Mouse (Mus musculus) retina, embryonic 14.5 days (tissue): ENCODE data around the gene Zmym4.

ENCODE experiments used
- DNase-seq: peaks from one replicate; pipeline ENCODE4 v3.0.0-alpha.2; 2015; ENCODE audit warnings: low spot score

Gene Zmym4

DNA sequence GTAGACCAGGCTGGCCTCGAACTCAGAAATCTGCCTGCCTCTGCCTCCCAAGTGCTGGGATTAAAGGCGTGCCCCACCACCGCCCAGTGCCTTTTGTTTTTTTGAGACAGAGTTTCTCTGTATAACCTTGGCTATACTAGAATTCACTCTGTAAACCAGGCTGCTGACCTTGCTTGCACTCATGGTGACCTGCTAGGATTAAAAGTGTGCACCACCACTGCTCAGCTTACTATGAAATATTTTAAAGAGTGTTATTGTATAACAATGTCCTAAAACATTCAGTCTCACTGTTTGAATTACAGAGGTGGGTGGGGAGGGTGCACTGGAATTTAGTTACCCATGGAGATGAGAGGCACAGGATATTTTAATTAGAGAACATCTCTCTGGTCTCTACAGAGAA lies 25.1 kb downstream of the Zmym4 start:
- DNase-seq = no peak

DNA sequence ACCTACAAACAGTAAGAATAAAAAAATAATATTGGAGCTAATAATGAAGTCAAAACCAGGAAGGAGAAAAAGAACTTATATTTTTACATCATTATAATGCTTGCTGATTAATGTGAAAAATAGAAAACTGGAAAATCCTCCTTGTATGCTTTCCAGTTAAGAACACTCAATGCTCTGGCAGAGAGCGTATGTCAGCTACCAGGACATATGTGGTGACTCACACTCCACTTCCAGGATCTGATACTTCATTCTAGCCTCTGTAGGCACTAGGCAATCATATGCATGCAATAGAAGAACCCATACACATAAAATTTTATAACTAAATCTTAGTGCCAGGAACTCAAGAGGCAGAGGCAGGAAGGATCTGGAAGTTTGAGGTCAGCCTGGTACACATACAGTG lies 40.2 kb downstream of the Zmym4 start:
- DNase-seq = no peak

DNA sequence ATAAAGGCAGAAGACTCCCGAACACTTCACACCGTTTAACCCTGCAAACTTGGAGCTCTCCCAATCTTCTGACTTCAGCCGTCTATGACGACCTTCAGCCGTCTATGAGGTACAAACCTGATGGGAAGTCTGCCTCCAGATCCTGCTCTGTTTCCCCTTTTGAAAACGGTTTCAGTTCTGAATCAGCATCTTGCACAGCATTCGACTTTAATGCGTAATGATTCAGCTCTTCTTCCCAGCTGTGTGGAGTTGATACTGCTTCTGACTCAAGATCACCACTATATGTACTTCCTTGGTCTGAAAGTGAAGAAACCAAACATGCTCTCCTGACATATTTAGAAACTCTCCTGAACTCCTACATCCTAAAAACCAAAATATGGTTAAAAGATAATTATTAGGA lies 78.1 kb downstream of the Zmym4 start:
- DNase-seq = no peak

DNA sequence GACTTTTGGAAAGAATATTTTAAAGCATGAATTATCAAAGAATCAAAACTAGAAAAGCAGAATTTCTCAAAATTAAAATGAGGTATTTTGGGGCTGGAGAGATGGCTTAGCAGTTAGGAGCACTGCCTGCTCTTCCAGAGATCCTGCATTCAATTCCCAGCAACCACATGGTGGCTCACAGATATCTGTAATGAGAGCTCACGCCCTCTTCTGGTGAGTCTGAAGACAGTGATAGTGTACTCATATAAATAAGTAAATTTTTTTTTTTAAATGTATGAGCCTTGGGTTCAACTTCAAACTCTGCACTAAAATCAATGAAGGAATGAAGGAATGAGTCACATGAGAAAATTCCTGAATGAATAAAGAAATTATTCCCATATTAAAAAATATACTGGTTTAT lies 82.0 kb downstream of the Zmym4 start:
- peak; percentile 35 for DNase-seq

DNA sequence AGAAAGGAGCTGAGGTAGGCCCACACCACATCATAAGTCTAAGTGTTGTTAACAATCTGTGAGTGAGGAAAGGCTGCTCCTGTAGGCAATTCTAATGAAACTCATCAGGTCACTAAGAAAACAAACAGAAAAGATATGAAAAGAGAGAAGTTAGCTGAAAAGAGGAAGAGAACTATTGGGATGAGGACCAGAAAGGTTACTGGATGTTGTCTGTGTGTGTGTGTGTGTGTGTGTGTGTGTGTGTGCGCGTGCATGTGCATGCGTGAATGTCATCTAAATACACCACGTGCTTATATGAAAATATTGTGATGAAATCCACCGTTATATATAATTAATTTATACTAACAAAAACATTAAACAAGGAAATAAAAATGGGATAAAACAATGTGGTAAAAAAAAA lies 84.3 kb downstream of the Zmym4 start:
- DNase-seq = no peak

DNA sequence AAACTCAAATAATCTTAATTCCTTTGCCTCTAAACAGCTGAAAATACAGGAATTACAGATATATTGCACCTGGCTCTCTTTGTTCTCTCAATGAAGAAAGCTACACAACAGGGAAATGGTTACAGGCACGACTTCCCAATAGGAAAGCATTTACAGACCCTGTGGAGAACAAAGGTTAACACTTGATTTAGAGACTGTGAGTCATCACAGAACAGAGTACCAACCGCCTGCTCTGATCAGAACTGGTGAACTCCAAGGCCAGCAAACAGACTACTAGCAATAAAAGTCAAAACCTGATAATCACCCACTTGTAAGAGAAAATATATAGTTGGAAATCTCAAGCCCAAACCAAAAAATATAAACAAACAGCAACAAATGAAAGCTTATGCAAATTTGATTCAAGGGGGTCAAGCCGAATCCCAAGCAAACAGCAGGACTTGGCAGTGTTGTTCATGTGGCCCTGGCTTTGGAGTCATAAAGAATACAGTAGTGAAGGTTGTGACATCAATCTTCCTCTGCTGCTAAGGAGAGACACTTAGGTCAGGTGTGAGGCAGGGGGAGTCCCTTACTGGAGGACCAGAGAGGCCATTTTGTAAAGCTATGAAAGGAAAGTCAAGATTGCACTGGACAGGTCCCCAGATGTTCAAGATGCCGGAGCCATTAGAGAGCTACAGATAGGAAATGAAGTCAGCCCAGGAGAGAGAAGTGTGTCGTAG lies 88.2 kb downstream of the Zmym4 start:
- no peak for DNase-seq

DNA sequence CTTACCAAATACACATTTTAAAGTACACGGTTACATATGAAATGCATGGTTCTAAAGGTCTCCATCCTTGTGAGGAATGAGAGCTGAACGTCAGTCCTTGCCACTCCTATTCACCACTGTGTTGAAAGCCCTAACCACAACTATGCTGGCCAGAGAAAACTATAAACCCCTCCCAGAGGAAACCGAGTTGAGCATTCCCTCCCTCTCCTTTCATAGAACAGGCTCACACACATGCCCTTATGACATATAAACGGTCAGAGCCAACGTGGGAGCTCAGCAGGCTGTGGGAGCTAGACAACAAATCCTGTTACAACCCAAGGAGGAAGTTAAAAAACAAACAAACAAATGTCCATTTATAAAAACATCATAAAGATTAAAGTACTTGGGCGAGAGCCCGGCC lies 95.2 kb downstream of the Zmym4 start:
- DNase-seq = no peak

DNA sequence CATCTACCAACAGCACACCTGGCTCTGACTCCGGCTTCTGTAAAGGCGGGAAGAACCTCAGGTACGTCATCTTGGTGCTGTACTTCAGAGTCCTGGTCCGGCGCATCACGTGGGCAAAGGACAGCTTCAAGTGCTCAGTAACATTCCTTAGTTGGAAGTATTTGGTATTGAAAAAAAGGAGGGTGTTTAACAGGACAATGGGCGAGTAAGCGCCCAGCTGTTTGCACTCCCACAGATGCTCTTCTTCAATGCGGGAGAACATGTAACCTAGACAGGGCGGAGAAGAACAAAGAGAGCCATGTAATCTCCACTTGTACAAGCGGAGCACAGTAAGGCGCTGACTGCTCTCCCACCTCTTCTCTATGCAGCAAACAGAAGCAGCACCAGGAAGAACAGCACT lies 99.2 kb downstream of the Zmym4 start:
- no peak for DNase-seq

DNA sequence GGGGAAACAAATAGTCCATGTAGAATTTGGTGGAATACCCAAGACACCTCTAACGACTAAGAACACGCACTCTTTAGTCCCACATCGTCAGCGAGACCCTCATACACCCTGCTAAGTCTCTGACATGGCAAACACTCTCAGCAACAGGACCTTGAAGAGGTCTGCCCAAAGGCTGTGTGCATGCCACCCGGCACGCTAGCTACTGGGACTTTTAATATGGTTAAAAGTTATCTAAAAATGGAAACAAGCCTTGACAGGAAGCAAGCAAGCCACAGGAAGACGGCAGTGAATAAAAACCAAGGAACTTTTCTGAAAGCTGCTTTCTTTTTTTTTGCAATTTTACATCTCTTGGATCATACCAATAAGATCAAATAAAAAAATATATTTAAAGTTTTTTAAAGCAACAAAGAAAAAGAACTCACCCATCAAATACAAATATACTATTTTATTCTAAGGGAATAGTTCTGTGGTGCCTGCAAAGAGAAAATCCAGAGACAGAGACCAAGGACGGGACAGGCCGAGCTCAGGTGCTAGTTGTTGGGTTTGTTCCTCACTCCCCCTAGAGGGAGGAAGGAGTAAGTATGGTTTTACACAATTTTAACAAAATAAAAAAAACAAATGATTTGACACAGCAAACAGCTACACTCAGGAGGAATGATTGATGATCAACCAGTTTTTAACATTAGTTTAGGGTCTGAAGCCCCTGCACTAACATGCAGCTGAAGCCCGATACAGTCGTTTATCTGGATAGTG lies 106.2 kb downstream of the Zmym4 start:
- peak; percentile 32 for DNase-seq

DNA sequence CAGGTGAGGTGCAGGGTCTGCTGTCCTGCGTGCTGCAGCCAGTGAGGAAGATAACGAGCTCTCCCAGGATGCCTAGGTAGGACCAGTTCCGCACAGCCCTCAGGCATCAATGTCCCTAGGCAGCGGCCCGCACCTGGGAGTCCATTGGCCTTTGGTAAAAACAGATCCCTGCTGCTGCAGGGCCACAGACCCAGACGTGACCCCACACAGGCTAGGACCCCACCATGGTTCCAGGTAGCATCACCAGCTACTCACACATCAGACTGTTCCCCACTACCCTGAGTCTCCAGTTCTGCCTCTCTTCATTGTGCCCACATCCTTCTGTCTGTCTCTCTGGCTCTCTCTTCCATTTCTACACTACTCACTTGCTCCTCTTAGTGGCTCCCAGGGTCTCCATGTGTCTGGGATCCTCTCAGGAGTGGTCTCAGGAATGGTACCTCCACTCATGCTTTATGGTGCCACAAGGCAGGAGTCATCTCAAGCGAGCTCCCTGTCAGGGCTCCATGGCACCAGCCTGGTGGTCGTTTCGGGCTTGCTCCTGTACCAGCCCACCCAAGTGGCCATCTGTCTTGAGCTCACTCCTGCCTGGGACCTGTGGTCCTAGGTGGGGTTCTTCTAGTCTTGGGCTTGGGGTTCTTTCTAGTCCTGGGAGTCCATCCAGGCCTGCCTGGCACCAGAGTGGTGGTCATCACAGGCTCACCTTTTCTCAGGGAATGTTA lies 107.5 kb downstream of the Zmym4 start:
- DNase-seq = no peak

DNA sequence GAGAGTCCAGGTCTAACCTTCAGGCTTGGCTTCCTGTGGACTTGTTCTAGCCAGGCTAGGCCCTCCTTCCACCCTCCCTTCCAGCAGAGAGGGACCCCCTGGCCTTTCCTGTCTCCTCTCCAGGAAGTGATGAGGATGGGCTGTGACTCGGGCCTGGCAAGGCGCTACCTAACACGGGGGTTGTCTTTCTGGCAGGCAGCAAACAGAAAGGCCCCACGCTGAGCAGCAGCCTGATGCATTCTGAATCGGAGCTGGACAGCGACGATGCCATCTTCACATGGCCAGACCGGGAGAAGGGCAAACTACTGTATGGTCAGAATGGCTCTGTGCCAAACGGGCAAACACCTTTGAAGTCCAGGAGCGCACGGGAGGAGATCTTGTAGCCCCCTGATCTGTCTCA lies 115.0 kb downstream of the Zmym4 start:
- DNase-seq = no peak

DNA sequence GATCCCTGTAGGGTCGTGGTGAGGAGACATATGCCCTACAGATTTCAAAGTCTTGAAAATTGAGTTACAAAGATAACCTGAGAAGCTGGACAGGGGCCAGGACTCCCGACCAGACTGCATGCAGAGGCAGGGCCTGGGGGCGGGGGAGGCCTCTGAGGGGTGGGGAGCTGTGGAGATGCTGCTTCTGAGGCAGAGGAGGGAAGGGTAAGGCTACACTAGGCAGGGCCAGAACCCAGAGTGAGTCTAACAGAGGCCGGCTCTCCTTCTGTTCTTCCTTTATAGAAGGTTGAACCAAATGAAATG lies 117.2 kb downstream of the Zmym4 start:
- no peak for DNase-seq

DNA sequence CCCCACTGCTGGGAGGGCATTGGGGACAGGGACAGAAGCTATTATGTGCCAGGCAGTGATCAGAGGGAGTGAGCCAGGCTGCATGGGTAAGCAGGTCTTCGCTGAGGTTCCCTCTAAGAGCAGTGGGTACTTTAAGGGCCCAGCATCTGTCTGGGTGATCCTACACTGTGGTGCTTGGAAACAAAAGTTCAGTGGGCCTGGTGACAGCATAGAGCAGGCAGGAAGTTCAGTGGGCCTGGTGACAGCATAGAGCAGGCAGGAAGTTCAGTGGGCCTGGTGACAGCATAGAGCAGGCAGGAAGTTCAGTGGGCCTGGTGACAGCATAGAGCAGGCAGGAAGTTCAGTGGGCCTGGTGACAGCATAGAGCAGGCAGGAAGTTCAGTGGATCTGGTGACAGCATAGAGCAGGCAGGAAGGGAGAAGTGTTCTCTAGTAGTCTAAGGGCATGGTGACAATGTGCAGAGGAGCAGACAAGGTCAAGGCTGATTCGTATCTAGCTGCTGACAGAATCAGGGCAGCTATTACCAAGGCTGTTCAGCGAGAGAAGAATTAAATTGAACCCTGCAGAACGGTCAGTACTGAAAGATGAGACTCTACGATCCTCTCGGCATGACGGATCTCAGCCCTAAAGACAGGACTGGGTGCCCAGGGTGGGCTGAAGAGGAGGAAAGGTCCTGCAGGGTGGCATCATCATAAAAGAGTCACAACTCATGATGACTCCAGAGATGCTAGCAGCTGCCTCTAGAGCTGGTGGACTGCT lies 117.7 kb downstream of the Zmym4 start:
- DNase-seq = no peak

DNA sequence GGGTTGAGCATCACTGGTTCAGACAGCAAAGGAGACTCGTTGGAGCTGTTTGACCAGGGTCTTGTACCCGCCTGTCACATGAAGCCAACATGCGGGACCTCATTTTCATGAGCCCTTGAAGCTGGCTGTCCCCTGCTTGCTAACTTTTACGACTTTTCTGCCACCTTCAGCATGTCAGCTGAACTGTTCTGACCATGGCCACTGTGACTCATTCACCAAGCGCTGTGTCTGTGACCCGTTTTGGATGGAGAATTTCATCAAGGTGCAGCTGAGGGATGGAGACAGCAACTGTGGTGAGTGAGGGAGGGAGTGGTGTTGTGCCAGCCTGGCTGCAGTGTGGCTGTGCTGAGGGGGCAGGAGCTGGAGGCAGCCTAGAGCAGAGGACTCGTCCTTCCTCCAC lies 121.0 kb downstream of the Zmym4 start:
- DNase-seq = no peak

DNA sequence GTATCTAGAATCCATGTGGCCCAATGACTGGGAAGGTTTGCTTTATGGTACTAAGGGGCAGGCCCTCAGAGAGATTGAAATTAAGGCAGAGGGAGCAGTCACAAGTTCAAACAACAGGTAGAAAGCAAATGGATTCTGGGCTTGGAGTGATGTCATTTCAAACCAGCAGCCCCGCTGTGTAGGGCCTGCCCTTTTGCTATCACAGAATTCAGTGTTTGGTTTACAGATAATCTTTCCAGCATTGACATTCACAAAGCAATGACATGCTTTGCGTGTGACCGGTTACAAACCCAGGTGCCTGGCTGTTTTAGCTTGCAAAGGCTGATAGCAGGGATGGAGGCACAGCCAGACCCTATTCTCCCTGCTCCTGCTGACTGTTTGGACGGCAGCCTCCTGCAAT lies 122.3 kb downstream of the Zmym4 start:
- no peak for DNase-seq

DNA sequence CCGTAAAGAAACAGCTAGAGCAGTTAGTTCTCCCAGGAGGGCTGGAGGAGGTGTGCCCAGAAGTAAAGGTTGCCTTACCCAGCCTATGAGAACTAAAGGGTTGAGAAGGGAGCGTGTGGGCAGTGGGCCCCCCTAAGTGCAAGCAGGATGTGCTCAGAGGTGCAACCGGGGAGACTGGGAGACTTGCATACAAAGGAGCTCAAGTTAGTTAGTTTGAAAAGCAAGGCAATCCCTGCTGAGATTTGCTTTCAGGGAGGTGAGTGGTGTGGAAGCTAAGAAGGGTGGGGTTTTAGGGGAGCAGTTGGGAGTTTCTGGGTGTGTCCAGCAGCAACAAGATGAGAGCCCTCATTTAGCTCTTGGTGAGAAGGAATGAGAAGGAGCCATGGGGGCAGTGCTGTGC lies 125.0 kb downstream of the Zmym4 start:
- no peak for DNase-seq

DNA sequence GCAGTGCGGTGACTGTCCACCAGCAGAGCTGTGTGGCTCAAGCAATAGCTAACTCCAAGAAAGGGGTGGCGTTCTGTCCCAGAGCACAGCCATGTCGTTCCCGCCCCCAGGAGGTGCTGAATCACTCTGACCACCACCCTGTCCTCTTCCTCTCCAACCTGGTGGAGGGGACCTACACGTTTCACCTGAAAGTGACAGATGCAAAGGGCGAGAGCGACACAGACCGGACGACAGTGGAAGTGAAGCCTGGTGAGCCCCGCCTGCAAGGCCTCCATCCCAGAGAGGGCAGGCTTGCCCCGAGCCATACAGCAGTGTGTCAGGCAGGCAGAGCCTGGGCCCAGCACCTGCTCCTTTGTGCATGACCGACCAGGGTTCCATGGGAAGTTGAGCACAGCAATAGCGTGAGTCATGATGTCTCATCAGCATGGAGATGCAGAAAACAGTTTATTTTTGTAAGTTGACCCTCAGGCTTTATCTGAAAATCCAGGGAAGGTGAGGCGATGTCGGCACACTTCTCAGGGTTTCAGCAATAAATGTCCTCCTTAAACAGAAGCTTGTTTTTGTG lies 126.9 kb downstream of the Zmym4 start:
- DNase-seq = no peak

DNA sequence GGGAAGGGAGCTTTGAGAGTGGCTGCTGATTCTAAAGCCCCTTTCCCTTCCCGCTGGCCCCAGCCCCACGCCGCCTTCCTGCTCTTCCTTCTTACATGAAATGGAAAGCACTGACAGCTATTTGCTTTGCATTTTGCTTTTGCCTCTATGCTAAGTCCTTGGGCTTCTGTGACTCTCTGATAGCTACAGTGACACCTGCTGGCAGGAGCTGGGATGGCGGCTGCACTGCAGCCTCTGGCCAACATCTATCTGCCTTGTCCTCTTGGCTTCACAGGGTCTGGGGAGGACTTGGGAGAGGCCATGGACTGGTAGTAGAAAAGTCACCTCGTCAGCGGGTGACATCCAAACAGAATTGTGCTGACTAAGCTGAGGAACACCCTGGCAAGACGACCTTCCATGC lies 128.1 kb downstream of the Zmym4 start:
- peak; percentile 94 for DNase-seq

DNA sequence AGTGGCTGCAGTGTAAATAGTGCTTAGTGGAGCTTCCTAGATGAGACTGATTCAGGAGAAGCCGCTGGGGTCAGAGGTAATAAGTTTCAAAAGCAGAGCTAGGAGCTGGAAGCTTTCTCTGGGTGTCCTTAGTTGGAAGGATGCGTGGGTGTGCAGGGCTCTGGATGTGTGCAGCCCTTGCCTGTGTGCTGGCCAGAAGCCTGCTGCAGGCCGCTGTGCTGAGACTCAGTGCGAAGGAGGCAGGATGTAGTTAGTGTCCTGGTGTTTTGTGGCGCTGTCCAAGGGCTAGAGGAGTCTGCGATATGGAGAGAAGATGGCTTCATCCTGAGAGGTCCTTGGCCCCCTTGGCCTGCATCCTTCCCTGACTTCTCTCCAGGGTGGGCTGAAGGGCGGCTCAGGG lies 129.1 kb downstream of the Zmym4 start:
- DNase-seq = no peak

DNA sequence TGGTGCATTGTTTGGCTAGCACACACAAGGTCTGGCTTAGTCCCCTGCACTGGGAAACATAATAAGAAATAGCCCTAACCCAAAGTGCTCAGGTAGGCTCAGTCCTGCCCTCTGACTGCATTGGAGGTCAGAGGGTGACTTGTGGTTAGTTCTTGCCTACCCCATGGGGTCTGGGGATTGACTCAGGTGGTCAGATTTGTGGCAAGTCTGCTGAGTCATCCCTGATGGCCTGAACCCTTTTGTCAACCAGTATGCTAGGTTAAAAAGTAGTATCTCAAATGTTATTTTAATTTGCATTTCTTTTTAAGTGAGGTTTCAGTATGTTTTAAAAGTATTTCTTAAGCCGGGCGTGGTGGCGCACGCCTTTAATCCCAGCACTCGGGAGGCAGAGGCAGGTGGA lies 136.8 kb downstream of the Zmym4 start:
- no peak for DNase-seq

DNA sequence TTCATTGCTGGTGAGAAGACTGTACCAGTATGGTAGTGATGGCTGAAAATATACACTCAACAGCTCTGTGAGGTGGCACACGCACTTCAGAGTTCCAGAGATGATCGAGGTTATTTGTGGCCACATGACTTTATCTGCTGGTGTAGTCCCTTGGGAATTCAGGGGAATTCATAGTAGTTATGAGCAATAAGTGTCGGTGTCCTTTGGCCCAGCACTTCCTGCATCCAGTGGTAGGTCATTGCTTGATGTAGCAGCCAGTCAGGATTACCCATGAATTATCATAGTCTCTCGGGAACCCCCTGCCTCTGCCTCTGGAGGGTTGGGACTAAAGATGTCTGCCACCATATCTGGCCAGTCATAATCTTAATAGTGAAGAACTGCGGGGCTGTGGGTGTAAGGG lies 144.0 kb downstream of the Zmym4 start:
- no peak for DNase-seq
